25 mouse cellular contexts compared by ENCODE assay signal in the genomic region with DNA sequence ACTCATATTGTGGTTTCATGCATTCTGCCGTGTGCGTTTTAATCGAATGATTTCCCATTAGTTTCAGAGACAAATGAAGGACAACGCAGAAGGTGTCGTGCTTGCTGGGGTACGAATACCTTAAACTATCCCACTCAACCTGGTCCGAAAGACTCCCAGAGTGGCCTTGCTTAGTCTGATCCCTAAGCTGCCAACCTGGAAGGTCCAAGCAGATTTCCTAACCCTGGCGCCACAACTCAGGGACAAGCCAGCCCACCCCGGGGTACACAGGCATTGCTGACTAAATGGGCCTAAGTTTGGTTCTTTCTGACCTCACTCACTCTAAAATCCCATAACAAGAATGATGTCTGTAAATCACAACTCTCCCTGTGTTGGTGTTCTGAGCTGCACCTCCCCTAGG.
"Had no signal": no experiment of that assay in that cellular context is flagged by ENCODE, and none has a peak within 500 bp of the region (broad histone marks: within the 10 kb centered on the region; RNA-seq: fewer than 3 reads in every experiment).

No protein-coding gene starts in this region.

- H3K9me3 ChIP-seq: heart, embryonic 13.5 days; heart, embryonic 15.5 days; hindbrain, embryonic 10.5 days; hindbrain, embryonic 13.5 days; intestine, embryonic 15.5 days; limb, embryonic 10.5 days; limb, embryonic 12.5 days; liver, embryonic 13.5 days; liver, embryonic 15.5 days had no signal

- H3K27me3 ChIP-seq: heart, embryonic 13.5 days; heart, embryonic 15.5 days; hindbrain, embryonic 13.5 days; intestine, embryonic 15.5 days; limb, embryonic 12.5 days; liver, embryonic 13.5 days; liver, embryonic 15.5 days had no signal

- DNase-seq: gastrocnemius, postnatal 10 days; gastrocnemius, postnatal 25 days; heart, adult 2 months; heart, postnatal 4 days; kidney, adult 18-20 months; kidney, adult 8-10 months; kidney, postnatal 10 days; kidney, postnatal 25 days; kidney, postnatal 4 days; liver; liver, embryonic 13.5 days; liver, postnatal 0 days had no signal

- H3K27ac ChIP-seq: heart, adult 2 months; heart, embryonic 13.5 days; heart, embryonic 15.5 days; hindbrain, embryonic 10.5 days; hindbrain, embryonic 13.5 days; intestine, embryonic 15.5 days; layer of hippocampus, adult 2 months; limb, embryonic 10.5 days; limb, embryonic 12.5 days; liver, embryonic 13.5 days; liver, embryonic 15.5 days had no signal

- H3K9ac ChIP-seq: heart, embryonic 13.5 days; heart, embryonic 15.5 days; hindbrain, embryonic 13.5 days; intestine, embryonic 15.5 days; limb, embryonic 12.5 days; liver, embryonic 13.5 days; liver, embryonic 15.5 days; liver, postnatal 0 days had no signal

- H3K4me2 ChIP-seq: heart, embryonic 11.5 days; heart, embryonic 13.5 days; heart, embryonic 15.5 days; intestine, embryonic 15.5 days; limb, embryonic 12.5 days; liver, embryonic 11.5 days; liver, embryonic 13.5 days; liver, embryonic 15.5 days had no signal

- H3K4me1 ChIP-seq: heart, embryonic 13.5 days; heart, embryonic 15.5 days; intestine, embryonic 15.5 days; liver, embryonic 13.5 days; liver, embryonic 15.5 days had no signal

- ATAC-seq: inflammation-experienced regulatory T-cells, adult 6 months; intestine, embryonic 15.5 days; intestine, postnatal 0 days; liver, postnatal 0 days had no signal

- H3K4me3 ChIP-seq: heart, adult 2 months; heart, embryonic 13.5 days; heart, embryonic 15.5 days; hindbrain, embryonic 10.5 days; hindbrain, embryonic 13.5 days; intestine, embryonic 15.5 days; layer of hippocampus, adult 2 months; limb, embryonic 10.5 days; limb, embryonic 12.5 days; liver, embryonic 13.5 days; liver, embryonic 15.5 days had no signal

- H3K36me3 ChIP-seq: heart, embryonic 13.5 days; heart, embryonic 15.5 days; hindbrain, embryonic 10.5 days; hindbrain, embryonic 13.5 days; intestine, embryonic 15.5 days; limb, embryonic 10.5 days; limb, embryonic 12.5 days; liver, embryonic 13.5 days; liver, embryonic 15.5 days had no signal
